Mouse (Mus musculus) retina, postnatal 7 days (tissue): ENCODE results near the gene Cobl.
A peak's percentile ranks its signal among the peaks of the same experiment; 100 is the strongest.

Experiments
- DNase-seq: peaks from one replicate; pipeline ENCODE4 v3.0.0-alpha.2; 2012; ENCODE audit warnings: low read depth, low spot score

The Cobl gene

DNA sequence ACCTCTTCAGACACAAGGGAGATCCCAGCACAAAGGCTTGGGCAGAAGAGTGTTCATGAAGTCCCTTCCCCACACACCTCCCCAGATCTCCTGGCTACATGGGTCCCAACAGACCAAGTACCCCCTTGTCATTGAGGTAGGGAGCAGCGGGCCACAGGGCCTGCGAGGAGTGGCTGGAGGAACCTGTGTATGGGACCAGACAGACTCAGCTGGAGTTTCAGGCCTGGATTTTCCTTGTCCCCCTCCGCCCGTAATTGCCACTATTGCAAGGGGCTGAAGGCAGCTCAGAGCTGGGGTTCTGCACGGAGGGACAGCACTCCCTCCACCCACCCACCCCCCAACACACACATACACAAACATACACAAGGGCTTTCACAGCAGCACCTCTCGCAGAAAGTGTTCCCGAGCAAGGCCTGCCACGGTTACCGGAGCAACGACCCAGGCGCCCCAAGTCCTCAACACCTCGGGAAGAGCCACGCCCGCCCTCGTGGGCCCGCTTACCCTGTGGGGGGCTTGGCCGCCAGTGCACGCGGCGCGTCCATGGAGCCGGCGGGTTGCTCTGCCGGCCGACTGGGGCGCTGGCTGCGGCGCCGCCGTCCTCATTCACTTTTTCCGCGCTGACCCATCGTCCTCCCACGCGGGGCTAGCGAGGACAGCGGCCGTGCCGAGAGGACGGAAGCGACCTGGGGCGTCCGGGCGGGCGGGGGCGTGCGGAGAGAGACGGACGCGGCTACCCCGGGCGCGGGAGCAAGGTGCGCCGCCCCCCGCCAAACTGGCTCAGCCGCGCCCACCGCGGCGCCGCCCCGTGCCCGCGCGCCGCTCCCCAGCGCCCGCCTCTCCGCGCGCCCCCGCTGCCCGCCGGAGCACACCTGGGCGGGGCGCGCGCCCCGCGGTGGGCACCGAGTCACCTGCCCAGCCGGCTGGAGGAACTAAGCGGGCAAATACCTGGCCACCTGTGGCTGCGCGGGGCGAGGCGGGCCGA is at the start of gene Cobl:
Cobl (minus strand) TSS at position 780 of the 982 bp plus-strand sequence.
- DNase-seq = peak; percentile 25

- no peak for DNase-seq
Measured at GRCm38 (mm10) chr11:12513796-12514195, 49.0 kb upstream of the Cobl start.

GRCm38 (mm10) chr11:12506371-12506890 is 41.7 kb upstream of the Cobl start:
- no peak for DNase-seq

- no peak for DNase-seq
Measured at GRCm38 (mm10) chr11:12503756-12504155, 39.0 kb upstream of the Cobl start.

- no peak for DNase-seq
Measured at GRCm38 (mm10) chr11:12501721-12502120, 37.0 kb upstream of the Cobl start.

- no peak for DNase-seq
Measured at GRCm38 (mm10) chr11:12493791-12494190, 29.0 kb upstream of the Cobl start.

DNA sequence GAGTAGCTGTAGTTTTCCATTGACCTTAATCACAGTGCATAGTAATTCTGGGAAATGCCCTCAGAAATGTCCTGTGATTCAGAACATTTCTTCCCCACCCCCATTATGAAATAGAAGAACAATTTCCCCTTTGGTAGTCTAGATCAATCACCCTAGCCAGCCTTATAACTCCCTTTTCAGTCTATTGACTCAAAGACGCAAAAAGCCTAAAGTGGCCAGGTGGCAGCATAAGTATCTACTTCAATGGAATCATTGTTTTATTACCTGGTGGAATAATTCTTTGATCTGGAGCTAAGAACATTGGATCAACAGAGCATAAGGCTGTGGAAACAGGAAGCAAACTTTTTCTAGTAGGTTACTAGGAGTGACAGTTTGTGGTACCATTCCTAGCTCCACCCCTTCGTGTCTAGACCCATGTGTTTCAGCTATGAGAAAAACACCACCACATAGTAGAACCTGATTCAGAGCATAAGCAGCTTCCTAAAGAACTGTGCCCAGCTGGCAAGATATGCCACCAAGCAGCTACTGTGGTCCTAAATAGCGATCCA is 15.2 kb upstream of the Cobl start:
- no peak for DNase-seq

DNA sequence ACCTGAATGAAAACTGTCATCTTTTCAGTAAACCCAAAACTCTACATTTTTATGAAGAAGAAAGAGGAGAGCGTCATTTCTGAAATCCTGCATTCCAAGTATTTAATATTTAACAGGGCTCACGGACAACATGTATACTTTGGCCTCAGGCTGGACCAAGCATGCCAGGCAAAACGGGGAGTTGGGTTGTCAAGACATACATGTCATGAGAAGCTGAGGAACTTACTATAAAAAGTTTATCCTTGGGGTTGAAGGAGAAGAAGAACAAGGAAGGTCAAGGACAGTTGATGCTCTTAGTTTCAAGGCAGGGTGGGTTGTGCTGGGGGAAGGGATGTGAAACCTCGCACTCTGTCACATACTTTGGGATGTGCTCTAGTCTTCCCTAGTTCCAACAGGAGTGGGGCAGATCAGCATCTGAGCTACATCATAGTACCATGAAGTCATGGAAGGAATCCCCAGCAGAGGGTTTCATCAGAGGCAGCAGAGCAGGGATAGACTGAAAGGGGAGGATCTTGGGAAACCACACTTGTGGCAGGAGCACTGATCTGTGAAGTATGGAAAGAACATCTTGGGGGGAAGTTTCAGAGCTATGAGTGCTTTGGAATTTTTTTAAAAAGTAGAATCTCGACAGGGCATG is 9.7 kb upstream of the Cobl start:
- DNase-seq = no peak

DNA sequence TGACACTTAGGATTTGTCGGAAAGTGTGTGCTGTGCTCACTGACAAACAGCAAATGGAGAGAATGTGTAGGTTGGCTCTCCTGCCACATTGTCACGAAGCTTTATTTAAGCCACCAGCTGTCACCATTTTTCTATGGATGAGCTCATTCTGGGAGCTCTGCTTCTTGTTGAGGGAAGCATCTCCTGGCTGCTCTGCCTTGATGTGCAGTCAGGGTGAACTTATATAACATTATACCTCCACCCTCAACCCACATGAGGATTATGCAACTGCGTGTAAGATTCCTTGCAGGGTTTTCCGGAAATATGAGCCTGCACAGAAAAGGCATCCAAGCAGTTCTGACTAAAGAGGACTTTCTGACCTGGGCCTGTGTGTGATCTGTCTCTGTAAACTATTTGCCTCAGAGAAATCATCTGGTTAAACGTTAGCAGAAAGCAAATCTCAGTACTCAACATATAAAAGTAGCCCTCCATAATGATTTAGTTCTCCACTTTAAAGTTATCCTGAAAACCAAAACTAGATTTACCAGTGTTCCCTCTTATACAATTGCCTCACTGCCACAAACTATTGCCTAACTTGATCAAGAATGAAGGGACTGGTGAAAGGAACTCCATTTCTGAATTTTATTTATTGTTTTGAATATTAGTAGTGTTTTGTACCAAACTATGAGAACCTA is 9.0 kb upstream of the Cobl start:
- no peak for DNase-seq

DNA sequence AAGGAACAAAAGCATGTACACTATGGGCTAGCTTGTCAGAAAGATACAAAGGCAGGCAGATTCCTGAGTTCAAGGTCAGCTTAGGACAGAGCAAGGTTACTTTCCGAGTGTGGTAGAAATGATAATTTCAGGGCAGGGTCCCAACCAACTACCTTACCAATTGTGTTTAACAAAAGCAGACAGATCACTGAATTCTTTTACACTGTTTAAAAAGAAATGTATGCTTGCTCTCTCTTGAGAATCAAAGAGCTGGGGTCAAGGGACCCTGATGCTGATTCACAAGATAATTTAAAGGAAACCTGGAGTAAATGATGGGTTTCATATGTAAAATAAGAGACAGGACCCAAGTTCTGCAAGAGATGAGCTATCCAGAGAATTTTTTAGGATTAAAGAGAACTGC is 4.9 kb upstream of the Cobl start:
- no peak for DNase-seq

DNA sequence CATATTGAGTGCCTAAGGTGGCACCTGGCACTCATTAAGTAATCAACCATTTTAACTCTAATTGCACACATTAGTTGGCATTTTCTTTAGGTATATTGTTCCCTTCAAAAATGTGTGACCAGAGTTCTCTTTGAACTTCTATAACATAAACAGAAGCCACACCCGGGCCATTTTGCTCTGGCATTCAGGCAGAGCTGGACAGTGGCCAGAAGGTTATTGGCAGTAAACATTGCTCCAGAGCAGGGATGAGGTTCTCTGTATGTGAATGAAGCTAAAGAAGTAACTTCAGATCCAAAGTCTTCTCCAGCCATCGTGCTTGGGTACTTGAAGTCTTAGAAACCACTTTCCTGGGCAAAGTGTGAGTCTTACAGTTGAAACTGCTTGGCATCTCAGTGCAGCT is 3.9 kb upstream of the Cobl start:
- DNase-seq = no peak

DNA sequence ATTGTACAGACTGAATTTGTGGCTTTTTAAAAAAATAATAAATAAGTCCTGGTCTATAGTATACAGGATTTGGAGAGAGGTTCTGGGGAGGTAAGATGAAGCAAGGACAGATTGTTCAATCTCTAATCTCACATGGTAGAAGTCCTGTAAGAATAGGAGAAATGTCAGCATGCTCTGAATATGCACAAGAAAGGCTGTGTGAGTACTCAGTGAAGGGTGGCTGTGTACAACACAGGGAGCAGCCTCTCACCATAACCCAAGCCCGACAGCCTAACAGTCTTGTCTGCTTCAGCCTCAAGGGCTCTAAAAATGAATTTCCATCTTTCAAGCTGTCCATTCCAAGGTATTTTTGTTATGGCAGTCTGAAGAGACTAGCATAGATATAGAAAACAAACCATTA is 3.1 kb upstream of the Cobl start:
- no peak for DNase-seq

DNA sequence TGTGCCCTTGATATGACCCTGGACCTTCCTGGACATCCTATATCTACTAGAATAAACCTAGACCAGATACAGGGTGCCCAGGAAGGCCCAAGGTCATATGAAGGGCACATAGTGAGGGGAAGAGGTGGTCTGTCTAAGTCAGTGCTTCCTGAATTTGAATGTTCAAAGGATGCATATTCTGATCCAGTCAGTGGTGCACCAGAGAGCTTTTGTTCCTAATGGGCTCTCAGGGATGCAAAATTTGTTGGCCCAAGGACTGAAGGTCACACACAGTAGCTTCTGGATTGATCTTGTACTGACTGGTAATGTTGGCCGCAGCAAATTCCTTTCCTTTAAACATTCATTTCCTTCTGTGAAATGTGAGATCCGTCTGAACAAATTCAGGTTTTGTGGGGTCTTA is 2.5 kb upstream of the Cobl start:
- no peak for DNase-seq

GRCm38 (mm10) chr11:12466606-12467005 is 1.8 kb upstream of the Cobl start:
- no peak for DNase-seq

DNA sequence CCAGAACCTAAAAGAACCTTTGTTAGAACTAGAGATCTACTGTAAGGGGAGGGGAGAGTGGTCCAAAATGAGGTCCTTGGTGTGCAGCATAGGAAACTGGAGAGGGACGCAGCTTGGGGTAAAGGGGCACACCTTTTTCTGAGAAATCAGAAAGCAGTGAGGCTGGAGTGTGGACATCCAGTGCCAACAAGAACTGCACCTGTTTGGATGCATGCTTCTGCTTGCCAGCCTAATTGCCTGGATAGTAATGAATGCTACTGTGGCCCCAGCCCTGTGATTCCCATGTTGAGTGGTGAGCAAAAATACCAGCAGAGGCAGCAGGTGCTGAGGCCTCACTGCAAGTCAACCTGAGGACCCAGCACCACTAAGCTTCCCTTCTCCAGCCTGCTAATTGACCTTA is 469 bp upstream of the Cobl start:
- no peak for DNase-seq

GRCm38 (mm10) chr11:12463615-12464170 is 1.1 kb downstream of the Cobl start:
- DNase-seq = no peak

GRCm38 (mm10) chr11:12459781-12460581 is 4.8 kb downstream of the Cobl start:
- no peak for DNase-seq

- DNase-seq = no peak
Measured at GRCm38 (mm10) chr11:12458814-12459213, 5.9 kb downstream of the Cobl start.

DNA sequence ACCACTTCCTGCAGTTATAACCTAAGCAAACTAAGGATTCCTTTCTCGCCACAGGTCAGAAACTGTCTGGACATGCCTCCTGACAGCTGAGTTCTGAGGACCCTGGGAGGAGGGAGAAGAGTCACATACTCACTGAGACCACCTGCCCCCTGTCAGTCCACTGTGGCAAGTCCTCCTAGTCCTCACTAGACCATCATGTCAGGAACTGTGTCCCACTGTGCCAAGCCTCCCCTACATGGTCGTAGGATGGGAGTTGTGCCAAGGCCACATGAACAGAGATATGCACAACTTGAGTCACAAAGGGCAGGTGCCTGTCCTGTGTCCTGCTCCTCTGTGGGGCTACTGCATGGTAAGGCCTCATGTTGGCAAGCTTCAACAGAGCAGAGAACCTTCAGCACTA is 6.4 kb downstream of the Cobl start:
- no peak for DNase-seq

GRCm38 (mm10) chr11:12448101-12448500 is 16.7 kb downstream of the Cobl start:
- DNase-seq = no peak

- no peak for DNase-seq
Measured at GRCm38 (mm10) chr11:12445222-12445621, 19.5 kb downstream of the Cobl start.
